Mouse (Mus musculus): ENCODE measurements around the gene Pdcd5. TPM values are rescaled to one million over a fixed set of nuclear protein-coding genes. Genes with fewer than 3 reads are reported as not detected.

The Pdcd5 gene
- polyA plus RNA-seq, 1 experiment from 2014 or later = 260 TPM

DNA sequence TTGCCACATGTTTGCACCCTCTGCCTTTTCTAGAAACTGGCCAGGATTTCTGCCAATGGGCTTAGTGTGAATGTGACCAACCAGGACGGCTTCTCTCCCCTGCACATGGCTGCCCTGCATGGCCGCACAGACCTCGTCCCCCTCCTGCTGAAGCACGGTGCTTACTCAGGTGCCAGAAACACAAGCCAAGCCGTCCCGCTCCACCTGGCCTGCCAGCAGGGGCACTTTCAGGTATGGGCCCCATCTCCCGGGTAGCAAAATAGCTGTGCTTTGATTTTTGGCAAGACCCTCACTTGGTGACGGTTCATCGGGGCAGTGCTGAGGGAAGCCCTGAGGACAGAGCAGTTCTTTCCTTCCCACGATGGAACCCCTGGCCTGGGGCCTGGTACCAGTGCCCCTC is 19.9 kb downstream of the Pdcd5 start:
- ATAC-seq (replicated peaks; ENCODE audit: low FRiP score, low TSS enrichment, low read depth) = no peak
- 0 out of 2 replicates have a peak, but pooled peaks cover 2% of the 10 kb centered on the region for H3K9me3 ChIP-seq (ENCODE audit: control insufficient read depth, low read length)
- no peak for DNase-seq (ENCODE audit: low spot score)

DNA sequence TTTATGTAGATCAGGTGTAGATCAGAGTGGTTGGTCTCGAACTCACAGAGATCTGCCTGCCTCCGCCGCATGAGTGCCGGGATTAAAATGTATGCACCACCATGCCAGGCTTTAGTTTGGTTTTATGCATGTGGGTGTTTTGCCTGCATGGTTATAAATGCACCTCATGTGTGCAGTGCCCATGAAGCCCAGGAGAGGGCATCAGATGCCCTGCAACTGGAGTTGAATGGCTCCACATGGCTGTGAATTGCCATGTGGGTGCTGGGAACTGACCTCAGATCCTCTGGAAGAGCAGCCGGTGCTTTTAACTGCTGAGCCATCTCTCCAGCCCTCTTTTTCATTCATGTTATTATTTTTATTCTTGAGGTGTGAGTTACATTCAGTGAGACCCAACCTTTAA is 21.3 kb downstream of the Pdcd5 start:
- DNase-seq (ENCODE audit: low spot score) = no peak
- 98% methylated on average over 5 of the region's 5 CpGs for WGBS
- H3K27me3 ChIP-seq (replicated peaks; ENCODE audit: control insufficient read depth, insufficient read depth, low read length) = no peaks in the 10 kb centered on the region

More for the DNA sequence above, 19.9 kb downstream of the Pdcd5 start:
- no peaks in the 10 kb centered on the region for H3K4me1 ChIP-seq (replicated peaks; ENCODE audit: control insufficient read depth, insufficient read depth, low read length)
- H3K4me2 ChIP-seq (ENCODE audit: low read length) = no peak overlapping the region
- H3K9ac ChIP-seq (ENCODE audit: low read length) = no peak overlapping the region
- 92% methylated on average over 10 of the region's 10 CpGs for WGBS
- peaks cover 74% of the 10 kb centered on the region for H3K36me3 ChIP-seq (ENCODE audit: control insufficient read depth, insufficient read depth, low read length)
- no peak overlapping the region for H3K27ac ChIP-seq (ENCODE audit: low read depth)
- no peak overlapping the region for H3K4me3 ChIP-seq (ENCODE audit: low read depth, low read length)
- no peaks in the 10 kb centered on the region for H3K27me3 ChIP-seq (replicated peaks; ENCODE audit: control insufficient read depth, insufficient read depth, low read length)

DNA sequence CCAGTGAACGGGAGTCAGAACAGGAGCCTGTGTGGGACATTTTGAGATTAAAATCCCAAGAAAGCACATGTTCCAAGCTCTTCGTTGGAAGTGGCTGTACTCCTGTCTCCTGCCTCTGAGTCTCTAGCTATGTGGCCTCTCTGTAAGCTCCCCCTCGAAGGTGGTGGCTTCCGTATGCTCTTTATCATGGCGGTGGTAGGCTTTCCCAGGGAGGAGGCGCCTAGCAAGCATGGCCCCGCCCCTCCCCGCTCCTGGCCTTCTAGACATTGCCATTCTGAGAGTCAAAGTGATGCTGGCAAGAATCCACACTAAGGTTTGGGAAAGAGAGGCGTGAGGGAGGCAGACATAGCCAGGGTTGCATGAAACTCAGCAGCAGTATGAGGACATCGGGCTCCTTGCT is 24.7 kb downstream of the Pdcd5 start:
- no peak for DNase-seq (ENCODE audit: low spot score)
- Histone ChIP-seq H3K9me3 (ENCODE audit: control insufficient read depth, low read length) (0 out of 2 replicates have a peak, but pooled peaks cover 2% of the 10 kb centered on the region), H3K36me3 (ENCODE audit: control insufficient read depth, insufficient read depth, low read length) (peaks cover 69% of the 10 kb centered on the region), H3K4me3 (ENCODE audit: low read depth, low read length) (no peak overlapping the region), H3K27ac (ENCODE audit: low read depth) (no peak overlapping the region), H3K27me3 (replicated peaks; ENCODE audit: control insufficient read depth, insufficient read depth, low read length) (no peaks in the 10 kb centered on the region), H3K4me2 (ENCODE audit: low read length) (no peak overlapping the region), H3K4me1 (replicated peaks; ENCODE audit: control insufficient read depth, insufficient read depth, low read length) (no peaks in the 10 kb centered on the region), H3K9ac (ENCODE audit: low read length) (no peak overlapping the region)
- ATAC-seq (replicated peaks; ENCODE audit: low FRiP score, low TSS enrichment, low read depth) = no peak
- WGBS = 91% methylated on average over 10 of the region's 10 CpGs

More for the DNA sequence above, 21.3 kb downstream of the Pdcd5 start:
- Histone ChIP-seq H3K36me3 (ENCODE audit: control insufficient read depth, insufficient read depth, low read length) (peaks cover 74% of the 10 kb centered on the region), H3K4me3 (ENCODE audit: low read depth, low read length) (no peak overlapping the region), H3K27ac (ENCODE audit: low read depth) (no peak overlapping the region), H3K4me1 (replicated peaks; ENCODE audit: control insufficient read depth, insufficient read depth, low read length) (no peaks in the 10 kb centered on the region), H3K9me3 (ENCODE audit: control insufficient read depth, low read length) (0 out of 2 replicates have a peak, but pooled peaks cover 2% of the 10 kb centered on the region), H3K4me2 (ENCODE audit: low read length) (no peak overlapping the region), H3K9ac (ENCODE audit: low read length) (no peak overlapping the region)
- ATAC-seq (replicated peaks; ENCODE audit: low FRiP score, low TSS enrichment, low read depth) = no peak

DNA sequence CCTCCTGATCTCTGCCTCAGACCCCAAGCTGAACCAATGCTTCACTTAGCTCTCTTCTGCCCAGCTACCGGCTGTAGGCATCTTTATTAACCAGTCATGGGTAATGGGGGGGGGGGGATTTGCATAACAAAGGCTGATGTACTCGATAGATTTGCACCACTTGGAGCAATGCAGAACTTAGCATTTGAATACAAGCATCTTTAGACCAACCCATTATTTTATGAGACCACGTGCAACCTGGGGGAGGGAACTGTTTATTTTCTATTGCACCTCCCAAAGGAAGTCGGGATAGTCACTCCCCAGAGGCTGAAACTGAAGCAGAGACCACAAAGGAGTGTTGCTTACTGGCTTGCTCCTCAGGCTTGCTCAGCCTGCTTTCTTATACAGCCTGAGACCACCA is 29.8 kb downstream of the Pdcd5 start:
- H3K36me3 ChIP-seq (ENCODE audit: control insufficient read depth, insufficient read depth, low read length) = peaks cover 82% of the 10 kb centered on the region
- ATAC-seq (replicated peaks; ENCODE audit: low FRiP score, low TSS enrichment, low read depth) (no peak), DNase-seq (ENCODE audit: low spot score) (no peak)
- no peak overlapping the region for H3K9ac ChIP-seq (ENCODE audit: low read length)
- H3K4me3 ChIP-seq (ENCODE audit: low read depth, low read length) = no peak overlapping the region
- H3K27ac ChIP-seq (ENCODE audit: low read depth) = no peak overlapping the region
- no peaks in the 10 kb centered on the region for H3K4me1 ChIP-seq (replicated peaks; ENCODE audit: control insufficient read depth, insufficient read depth, low read length)
- no peaks in the 10 kb centered on the region for H3K9me3 ChIP-seq (ENCODE audit: control insufficient read depth, low read length)
- no peaks in the 10 kb centered on the region for H3K27me3 ChIP-seq (replicated peaks; ENCODE audit: control insufficient read depth, insufficient read depth, low read length)
- no peak overlapping the region for H3K4me2 ChIP-seq (ENCODE audit: low read length)
- WGBS = 77% methylated on average over 4 of the region's 4 CpGs

DNA sequence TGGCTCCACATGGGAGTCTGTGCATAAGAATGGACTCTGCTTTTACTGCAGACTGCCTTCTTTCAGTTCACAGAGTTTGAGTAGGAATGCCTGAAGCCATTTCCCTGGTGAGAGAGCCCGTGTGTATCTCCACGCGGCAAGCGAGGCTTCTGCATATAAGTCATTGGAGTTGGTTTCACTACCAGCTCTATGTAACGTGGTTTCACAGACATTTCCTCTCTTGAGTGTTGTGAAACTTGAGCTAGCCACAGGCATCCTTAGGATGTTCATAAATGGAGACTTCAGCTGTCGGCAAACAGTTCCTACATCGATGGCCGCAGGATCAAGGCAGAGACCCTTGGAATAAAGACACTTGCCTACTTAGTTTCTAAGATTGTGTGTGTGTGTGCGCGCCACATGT is 38.1 kb downstream of the Pdcd5 start:
- H3K9me3 ChIP-seq (ENCODE audit: control insufficient read depth, low read length) = no peaks in the 10 kb centered on the region
- no peak overlapping the region for H3K27ac ChIP-seq (ENCODE audit: low read depth)
- H3K4me1 ChIP-seq (replicated peaks; ENCODE audit: control insufficient read depth, insufficient read depth, low read length) = no peaks in the 10 kb centered on the region
- 92% methylated on average over 10 of the region's 10 CpGs for WGBS
- H3K27me3 ChIP-seq (replicated peaks; ENCODE audit: control insufficient read depth, insufficient read depth, low read length) = no peaks in the 10 kb centered on the region
- no peak for ATAC-seq (replicated peaks; ENCODE audit: low FRiP score, low TSS enrichment, low read depth)
- H3K9ac ChIP-seq (ENCODE audit: low read length) = no peak overlapping the region
- peaks cover 78% of the 10 kb centered on the region for H3K36me3 ChIP-seq (ENCODE audit: control insufficient read depth, insufficient read depth, low read length)
- no peak overlapping the region for H3K4me2 ChIP-seq (ENCODE audit: low read length)
- H3K4me3 ChIP-seq (ENCODE audit: low read depth, low read length) = no peak overlapping the region
- no peak for DNase-seq (ENCODE audit: low spot score)

DNA sequence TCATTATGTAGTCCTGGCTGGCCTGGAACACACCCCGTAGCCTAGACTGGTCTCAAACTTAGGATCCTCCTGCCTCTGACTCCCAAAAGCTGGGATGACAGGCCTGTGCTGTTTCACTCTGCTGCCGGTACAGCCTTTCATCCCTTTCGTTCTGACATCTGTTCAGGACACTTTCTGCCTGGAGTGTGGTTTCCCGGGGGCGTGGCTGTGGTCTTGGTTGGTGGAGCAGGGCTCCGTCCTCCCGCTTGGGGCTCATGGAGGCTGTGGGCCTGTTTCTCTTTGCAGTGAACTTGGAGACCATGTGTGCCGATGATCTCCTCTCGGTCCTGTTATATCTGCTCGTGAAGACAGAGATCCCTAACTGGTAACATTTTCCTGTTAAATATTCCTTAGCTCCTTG is 40.5 kb downstream of the Pdcd5 start:
- Histone ChIP-seq H3K27me3 (replicated peaks; ENCODE audit: control insufficient read depth, insufficient read depth, low read length) (no peaks in the 10 kb centered on the region), H3K9ac (ENCODE audit: low read length) (no peak overlapping the region), H3K36me3 (ENCODE audit: control insufficient read depth, insufficient read depth, low read length) (peaks cover 76% of the 10 kb centered on the region), H3K4me1 (replicated peaks; ENCODE audit: control insufficient read depth, insufficient read depth, low read length) (no peaks in the 10 kb centered on the region), H3K27ac (ENCODE audit: low read depth) (no peak overlapping the region), H3K4me2 (ENCODE audit: low read length) (no peak overlapping the region), H3K9me3 (ENCODE audit: control insufficient read depth, low read length) (no peaks in the 10 kb centered on the region), H3K4me3 (ENCODE audit: low read depth, low read length) (no peak overlapping the region)
- WGBS = 91% methylated on average over 10 of the region's 10 CpGs
- ATAC-seq (replicated peaks; ENCODE audit: low FRiP score, low TSS enrichment, low read depth) (no peak), DNase-seq (ENCODE audit: low spot score) (no peak)

DNA sequence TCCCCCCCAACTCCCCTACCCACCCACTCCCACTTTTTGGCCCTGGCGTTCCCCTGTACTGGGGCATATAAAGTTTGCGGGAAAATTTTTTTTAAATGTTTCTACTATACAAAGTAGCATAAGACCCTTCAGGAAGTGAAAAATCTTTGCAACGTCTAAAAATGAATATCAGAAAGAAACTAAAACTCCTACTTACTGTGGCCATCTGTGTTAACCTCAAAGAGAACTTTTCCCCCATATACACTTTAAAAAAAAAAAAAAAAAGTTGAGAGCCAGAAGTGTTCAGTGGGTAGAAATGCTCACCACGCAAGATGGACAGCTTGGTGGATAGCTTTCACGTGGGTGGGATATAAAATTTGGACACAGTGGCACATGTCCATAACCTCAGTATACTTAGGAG is 44.6 kb downstream of the Pdcd5 start:
- Histone ChIP-seq H3K36me3 (ENCODE audit: control insufficient read depth, insufficient read depth, low read length) (peaks cover 57% of the 10 kb centered on the region), H3K4me3 (ENCODE audit: low read depth, low read length) (no peak overlapping the region), H3K27ac (ENCODE audit: low read depth) (no peak overlapping the region), H3K4me1 (replicated peaks; ENCODE audit: control insufficient read depth, insufficient read depth, low read length) (no peaks in the 10 kb centered on the region), H3K9me3 (ENCODE audit: control insufficient read depth, low read length) (no peaks in the 10 kb centered on the region), H3K27me3 (replicated peaks; ENCODE audit: control insufficient read depth, insufficient read depth, low read length) (no peaks in the 10 kb centered on the region), H3K4me2 (ENCODE audit: low read length) (no peak overlapping the region), H3K9ac (ENCODE audit: low read length) (no peak overlapping the region)
- DNase-seq (ENCODE audit: low spot score) = no peak
- 94% methylated on average over 5 of the region's 5 CpGs for WGBS
- ATAC-seq (replicated peaks; ENCODE audit: low FRiP score, low TSS enrichment, low read depth) = no peak

DNA sequence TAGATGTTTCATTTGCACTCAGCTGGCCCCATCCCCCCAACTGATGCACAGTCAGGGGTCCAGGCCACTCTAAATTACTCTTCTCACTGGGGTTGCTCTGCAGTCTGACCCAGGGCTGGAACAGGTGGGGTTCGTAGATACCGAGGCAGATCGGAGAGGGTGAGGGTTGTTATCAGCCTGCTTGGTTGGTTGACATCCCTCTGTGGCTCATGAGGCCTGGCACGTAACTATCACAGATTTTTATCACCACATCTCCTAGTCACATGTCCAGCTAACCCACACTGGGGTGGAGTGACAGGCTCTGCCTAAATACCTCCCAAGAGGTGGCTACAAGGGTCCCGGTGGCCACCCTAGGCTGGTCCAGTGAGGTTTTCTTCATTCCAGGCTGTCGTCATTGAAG is 46.2 kb downstream of the Pdcd5 start:
- H3K4me2 ChIP-seq (ENCODE audit: low read length) = no peak overlapping the region
- 81% methylated on average over 6 of the region's 6 CpGs for WGBS
- no peaks in the 10 kb centered on the region for H3K4me1 ChIP-seq (replicated peaks; ENCODE audit: control insufficient read depth, insufficient read depth, low read length)
- H3K9ac ChIP-seq (ENCODE audit: low read length) = no peak overlapping the region
- H3K4me3 ChIP-seq (ENCODE audit: low read depth, low read length) = no peak overlapping the region
- H3K36me3 ChIP-seq (ENCODE audit: control insufficient read depth, insufficient read depth, low read length) = peaks cover 49% of the 10 kb centered on the region
- H3K9me3 ChIP-seq (ENCODE audit: control insufficient read depth, low read length) = no peaks in the 10 kb centered on the region
- H3K27ac ChIP-seq (ENCODE audit: low read depth) = no peak overlapping the region
- ATAC-seq (replicated peaks; ENCODE audit: low FRiP score, low TSS enrichment, low read depth) = no peak
- no peak for DNase-seq (ENCODE audit: low spot score)
- H3K27me3 ChIP-seq (replicated peaks; ENCODE audit: control insufficient read depth, insufficient read depth, low read length) = no peaks in the 10 kb centered on the region

DNA sequence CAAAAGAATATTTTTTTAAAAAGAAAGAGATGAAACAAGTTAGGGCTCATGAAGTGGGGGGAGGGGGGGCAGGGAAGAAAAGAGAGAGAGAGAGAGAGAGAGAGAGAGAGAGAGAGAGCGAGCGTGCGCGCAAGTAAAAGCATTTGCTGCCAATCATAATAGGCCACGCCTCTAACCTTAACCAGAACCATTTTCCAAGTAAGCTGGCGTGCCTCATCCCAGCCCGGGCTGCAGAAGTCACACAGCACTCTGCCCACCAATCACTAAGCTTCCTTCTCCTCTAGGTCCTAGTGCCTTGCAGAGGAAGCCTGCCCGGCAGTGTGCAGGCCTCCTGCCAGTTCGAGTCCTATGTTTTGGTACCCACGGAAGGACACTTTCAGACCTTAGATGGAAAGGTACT is 47.3 kb downstream of the Pdcd5 start:
- no peaks in the 10 kb centered on the region for H3K4me1 ChIP-seq (replicated peaks; ENCODE audit: control insufficient read depth, insufficient read depth, low read length)
- no peaks in the 10 kb centered on the region for H3K9me3 ChIP-seq (ENCODE audit: control insufficient read depth, low read length)
- no peak overlapping the region for H3K4me3 ChIP-seq (ENCODE audit: low read depth, low read length)
- DNase-seq (ENCODE audit: low spot score) (no peak), ATAC-seq (replicated peaks; ENCODE audit: low FRiP score, low TSS enrichment, low read depth) (no peak)
- no peak overlapping the region for H3K27ac ChIP-seq (ENCODE audit: low read depth)
- H3K4me2 ChIP-seq (ENCODE audit: low read length) = no peak overlapping the region
- no peak overlapping the region for H3K9ac ChIP-seq (ENCODE audit: low read length)
- 88% methylated on average over 10 of the region's 10 CpGs for WGBS
- no peaks in the 10 kb centered on the region for H3K27me3 ChIP-seq (replicated peaks; ENCODE audit: control insufficient read depth, insufficient read depth, low read length)
- peaks cover 50% of the 10 kb centered on the region for H3K36me3 ChIP-seq (ENCODE audit: control insufficient read depth, insufficient read depth, low read length)
